Mouse (Mus musculus) frontal cortex, postnatal 25 days (tissue): ENCODE data around the gene Sh3d21.

ENCODE experiments used
- DNase-seq, 2 experiments: peaks; one replicate each; pipeline ENCODE4 v3.0.0; 2022; ENCODE audit warnings: low spot score in 2 of 2

Gene Sh3d21

DNA sequence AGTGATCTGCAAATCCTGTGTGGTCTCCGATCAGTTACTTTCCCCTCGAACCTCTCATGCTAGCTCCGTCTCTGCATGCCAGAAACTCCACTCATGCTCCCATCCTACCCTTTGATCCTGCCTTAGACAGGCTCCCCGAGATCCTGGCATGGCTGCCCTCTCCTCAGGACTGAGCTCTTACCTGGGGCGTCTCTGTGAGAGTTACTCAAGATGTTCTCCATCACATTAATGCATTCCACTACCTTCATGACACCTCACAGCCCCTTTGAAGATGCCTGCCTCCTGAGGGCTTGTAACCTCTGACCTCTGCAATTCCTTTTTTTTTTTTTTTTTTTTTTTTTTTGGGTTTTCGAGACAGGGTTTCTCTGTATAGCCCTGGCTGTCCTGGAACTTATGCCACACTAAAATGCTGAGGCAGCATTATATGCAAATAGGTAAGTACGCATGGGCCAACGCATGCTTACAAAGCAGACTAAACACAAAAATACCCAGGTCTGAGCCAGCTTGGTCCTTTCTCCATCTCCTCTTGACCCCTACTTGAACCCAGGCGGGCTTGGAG, 16.2 kb downstream of the Sh3d21 start:
- DNase-seq, result no peak

DNA sequence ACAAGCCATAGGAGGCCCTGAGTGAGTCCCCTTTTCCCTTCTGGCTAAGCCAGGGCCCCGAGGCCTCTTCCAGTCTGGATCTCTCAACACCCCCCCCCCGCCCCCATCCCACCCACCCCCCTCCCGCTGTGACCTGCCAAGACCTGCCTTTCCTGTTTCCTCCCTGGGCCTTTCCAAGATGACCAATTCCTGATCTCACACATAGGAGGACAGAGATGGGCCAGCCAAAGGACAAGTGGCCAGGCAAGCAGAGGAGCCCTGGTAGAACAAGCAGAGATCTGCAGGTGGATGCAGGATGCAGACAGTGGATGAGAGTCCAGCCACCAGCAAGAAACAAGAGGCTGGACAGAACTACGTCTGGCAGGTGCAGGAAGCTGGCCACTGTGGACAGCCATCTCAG, 17.9 kb downstream of the Sh3d21 start:
- DNase-seq, result no peak

DNA sequence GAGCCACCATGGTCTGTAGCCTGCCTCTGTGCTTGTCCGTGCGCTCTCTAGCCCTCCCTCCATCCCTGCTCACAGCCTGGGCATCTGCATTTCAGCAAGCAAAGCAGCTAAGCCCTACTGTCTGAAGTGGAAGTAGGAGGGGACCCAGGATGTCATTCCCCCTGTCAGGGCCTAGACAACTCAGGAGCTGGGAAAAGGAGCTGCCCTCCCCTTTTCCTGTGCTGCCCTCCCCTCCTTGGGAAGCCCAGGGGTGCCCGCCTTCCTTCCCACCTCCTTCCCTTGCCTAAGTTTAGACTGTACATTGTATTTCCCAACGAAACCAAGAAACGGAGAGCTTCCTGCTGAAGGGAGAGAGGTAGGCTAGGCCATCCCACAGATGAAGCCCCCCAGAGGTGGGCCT, 22.3 kb downstream of the Sh3d21 start:
- DNase-seq, result no peak

DNA sequence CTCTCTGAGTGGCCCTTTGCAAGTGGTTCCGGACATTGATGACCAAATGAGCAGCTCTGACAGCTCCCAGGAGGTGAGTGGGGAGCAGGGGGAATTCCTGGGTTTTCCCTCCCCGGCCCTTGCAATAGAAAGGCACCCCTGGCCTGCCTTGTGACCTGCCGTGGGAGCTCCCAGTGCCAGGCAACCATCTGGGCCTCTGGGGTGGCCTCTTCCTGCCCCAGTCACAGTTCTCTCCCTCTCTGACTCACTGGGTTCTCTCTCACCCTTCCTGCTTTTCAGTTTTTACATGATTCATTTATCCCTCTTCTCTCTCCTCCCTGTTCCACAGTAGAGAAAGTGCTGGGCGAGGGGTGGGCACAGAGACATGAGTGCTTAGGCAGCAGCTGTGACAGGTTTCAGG, 25.5 kb downstream of the Sh3d21 start:
- DNase-seq, result no peak

DNA sequence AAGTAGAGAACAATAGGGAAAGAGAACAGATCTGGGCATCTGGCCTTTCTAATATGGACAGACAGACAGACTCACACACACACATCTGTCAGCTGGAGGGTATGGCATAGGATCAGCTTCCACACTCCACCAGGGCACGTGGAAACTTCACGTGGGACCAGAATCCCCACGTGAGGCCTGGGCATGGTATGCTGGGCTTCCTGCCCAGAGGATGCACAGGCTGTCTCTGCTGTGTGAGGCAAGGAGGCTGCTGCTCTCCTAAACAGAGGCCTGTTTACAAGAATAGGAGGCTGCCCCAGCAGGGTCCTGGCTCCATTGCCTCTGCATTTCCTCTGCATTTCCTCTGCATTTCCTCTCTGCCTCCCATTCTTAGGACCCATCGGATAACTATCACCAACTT, 28.7 kb downstream of the Sh3d21 start:
- DNase-seq, result no peak

DNA sequence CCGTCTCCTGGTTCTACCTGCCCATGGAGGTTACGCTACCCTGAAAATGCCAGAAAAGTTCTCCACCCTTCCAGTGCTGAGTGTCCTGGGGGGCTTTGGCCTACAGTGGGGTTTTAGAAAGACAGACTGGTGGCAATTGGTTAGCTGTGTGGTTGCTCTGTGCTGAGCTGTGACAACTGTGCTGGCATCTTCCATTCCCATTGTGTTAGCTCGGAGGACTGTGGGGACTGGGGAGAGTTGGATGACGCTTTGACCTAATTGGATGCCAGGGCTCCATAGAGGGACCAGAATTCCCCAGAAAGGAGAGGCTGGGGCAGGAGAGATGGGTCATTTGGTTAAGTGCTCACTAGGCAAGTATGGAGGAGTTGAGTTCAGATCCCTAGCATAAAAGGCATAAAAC, 29.1 kb downstream of the Sh3d21 start:
- no peak for DNase-seq

DNA sequence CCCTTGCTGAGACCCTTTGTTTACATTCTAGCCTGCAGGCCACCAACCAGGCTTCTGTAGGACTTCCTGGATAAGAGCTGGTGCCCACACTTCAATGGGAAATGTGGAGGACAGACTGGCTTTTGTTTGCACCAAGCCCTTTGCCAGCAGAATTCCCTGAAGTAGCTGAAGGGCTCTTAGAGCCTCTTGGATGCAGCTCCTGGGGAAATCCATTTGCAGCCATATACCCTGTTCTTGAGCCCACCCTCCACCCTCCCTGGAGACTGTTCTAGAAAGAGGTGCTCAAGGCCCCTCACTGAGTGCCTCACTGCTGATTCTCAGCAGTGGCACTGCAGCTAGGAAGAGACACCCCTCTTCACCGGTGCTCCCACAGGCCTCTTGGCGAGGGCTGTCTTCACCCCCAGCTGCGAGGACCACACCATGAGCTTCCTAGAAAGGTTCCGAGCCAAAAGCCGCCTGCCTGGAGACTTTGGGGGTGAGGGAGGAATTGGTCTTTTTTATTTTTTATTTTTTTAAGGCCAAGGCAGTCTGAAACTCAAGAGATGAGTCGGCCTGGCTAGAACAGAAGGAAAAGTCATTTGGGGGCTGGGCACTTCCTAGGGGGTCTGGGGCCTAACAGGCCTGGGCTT, 30.5 kb downstream of the Sh3d21 start:
- no peak for DNase-seq

DNA sequence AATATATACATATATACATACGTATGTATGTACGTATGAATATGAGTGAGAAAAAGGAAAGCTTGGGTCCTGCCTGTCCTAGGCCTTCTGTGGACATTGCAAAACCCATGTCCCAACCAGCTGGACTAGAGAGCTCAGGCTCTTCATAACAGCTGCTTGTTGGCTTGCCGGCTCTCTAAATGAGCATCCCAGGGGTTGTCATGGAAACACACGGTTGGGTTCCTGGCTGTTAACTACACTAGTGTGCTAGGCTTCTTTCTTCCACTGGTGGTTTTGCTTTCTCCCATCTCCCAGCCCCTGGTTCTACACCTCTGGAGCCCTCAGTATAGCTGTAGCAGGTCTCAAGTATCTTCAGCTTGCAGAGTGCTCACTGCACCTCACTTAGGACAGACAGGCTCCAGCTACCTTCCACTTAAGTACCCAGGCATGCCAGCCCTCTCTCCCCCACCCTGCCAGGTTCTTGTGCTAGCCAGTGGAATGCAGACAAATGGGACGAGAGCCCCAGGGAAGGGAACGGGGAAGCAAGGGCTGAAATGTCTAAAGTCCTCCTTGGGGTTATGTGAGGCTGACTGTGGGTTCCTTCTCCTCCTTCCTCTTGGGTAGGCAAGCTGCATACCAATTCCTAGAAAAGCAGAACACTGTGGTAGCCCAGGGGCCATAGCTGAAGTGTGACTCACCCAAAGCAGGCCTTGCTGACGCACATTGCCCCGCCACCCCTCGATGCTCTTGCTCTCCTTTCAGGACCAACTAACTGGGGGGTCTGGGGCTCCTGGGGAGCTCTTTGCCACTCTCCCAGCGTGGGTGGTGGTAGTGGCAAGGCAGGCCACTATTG, 31.8 kb downstream of the Sh3d21 start:
- no peak for DNase-seq

DNA sequence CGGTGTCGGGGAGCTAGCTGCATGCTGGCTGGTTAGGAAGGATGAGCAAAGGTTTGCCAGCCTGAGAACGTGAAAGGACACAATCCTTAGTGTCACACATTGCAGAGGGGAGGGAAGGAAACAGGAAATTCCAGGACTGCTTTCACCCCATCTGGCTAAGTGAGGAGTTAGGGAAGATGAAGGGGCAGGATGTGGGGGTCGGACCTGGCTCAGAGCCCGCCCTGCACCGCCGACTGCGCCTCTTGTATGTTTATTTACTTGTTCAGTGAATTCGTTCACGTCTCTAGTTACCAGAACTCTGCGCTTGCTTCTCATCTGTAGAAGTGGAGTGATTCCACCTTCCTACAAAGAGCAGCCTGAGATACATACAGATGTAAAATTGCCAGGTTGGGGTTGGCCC, 32.8 kb downstream of the Sh3d21 start:
- no peak for DNase-seq

DNA sequence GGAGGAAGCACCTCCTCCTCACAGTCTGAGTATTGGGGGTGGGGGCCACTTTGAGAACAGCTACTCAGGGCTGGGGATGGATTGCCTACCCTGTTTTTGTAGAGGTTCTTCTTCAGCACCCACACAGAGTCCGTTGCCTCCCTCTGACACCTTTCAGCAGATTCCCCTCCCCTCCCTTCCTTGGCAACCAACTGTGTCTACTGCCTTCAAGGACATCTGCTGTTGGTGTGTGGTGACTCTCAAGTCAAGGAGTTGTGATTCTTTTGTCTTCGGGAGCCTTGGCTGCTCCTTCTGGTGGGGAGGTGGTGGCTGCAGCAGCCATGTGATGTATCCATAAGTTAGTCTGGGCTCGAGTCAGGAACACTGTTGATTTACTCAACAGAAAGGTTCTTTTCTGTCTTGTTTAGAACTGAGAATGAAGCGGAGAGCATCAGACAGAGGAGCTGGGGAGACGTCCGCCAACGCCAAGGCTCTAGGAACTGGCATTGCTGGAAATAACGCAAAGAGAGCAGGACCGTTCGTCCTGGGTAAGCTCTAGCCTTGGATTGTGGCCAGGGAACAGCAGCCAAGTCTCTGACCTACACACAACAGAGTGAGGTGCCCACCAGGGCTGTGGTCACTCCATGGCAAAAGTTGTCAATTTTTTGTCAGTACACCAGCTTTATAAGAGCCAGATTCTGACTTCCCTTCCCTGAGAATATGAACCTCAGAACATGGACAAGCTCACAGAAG, 39.8 kb downstream of the Sh3d21 start:
- DNase-seq, result no peak

DNA sequence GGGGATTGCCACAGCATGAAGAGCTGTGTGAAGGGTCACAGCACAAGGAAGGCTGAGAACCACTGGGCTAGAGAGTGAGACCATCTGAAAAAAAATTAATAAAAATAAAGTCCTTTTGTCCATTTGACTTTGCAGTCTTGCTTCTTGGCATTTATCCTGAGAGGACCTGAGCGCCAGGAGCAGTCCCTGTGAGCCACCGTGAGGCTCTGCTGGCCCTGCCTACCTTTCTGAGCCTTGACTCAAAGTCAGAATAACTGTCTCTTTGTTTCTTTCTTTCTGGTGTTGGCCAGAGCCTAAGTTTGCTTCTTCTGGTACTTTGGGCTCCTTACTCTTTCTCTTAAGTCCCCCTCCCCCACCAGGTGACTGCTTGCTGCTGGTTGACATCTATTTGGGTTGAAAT, 42.8 kb downstream of the Sh3d21 start:
- DNase-seq, result no peak

DNA sequence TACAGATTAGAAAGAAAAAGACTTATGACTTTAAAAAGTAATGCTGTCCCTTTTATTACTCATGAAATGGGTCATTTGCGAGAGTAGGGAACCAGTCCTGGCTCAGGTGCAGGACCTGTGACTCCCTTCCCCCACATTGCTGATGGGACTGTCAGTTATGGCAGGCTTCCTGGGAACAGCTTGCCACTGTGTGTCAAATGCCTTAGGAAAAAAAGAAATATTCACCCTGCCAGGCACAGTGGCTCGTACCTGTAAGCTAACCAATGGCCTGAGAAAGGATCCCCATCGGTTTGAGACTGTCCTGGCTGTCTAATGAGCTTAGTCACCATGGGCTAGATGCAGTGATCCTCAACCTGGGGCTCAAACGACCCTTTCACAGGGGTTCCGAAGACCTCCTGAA, 43.2 kb downstream of the Sh3d21 start:
- DNase-seq, result no peak

DNA sequence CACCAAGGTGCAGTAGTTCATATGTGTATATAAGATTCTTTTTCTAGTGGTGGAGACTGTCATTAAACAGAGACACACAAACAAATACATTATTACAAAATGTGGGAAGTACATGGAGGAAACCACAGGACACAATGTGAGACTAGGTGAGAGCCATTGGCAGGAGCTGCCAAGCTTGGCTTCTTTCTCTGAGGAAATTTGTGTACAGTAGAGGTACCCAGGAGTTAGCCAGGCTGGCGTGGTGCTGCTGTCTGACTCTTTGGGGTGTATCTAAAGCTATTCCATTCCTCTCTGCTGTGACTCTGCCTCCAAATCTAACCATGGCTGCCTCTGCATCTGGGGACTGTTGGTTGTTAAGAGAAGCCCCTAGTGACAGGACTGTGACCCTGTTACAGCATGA, 44.2 kb downstream of the Sh3d21 start:
- DNase-seq, result no peak

DNA sequence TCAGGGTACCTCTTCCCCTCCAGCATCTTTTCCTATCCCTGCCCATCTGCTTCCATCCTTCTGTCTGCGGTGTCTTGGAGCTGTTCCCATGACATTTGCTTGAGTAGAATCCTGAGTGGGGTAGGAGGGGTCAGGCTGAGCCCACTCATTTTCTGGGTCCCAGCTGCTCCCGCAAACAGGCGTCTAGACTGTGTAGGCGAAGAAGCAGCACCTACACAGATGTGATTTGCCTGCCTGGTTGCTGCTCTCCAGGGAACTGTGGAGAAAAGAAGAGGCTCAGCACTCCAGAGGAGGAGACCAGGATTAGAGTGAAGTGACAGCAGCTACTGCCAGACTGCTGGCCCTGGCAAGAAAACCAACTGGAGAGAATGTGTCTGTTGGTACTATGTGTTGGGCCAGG, 44.6 kb downstream of the Sh3d21 start:
- DNase-seq, result no peak

DNA sequence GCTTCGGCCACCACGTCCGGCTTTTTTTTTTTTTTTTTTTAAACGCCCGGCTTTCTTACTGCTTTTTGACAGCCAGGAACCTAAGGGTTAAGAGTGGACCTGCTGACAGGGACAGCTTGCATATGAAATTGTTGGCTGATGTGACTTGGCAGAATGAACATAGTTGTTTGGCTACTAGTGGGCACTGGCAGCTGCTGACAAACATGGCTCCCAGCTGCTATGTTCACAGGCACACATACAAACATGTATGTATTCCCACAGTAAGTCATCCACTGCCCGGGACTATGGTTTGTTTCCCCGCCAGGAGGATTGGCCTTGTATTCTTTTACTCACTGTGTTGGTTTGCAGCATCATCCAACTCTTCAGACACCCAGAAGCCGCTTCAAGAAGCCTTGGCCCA, 46.2 kb downstream of the Sh3d21 start:
- no peak for DNase-seq

DNA sequence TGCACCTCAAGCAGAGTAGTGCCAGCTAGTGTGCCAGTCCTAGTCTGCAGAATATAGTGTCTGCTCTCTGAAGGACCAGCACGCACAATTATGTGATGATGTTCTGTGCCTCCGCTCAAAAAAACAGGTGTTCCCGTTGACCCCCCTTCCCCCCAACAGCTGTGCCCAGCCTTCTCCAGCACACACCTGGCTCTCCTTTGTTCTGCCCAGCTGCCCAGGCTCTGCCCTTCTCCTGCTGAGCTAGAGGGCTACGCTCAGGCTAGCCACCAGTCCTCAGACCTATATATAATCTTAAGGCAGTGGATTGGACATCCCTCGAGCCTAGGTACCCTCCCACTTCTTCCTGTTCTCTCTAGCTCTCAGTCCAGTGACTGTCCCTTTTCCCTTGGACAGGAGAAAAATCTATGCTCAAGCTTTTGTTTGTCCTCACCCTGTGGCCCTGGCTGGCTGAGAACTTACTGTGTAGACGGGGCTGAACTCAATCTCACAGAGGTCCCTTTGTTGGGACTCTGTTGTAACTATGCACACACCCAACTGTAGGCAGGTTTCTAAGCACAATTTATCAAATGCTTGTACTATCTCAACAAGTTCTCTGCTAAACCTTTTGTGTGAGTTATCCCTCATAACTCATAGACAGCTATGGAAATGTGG, 47.3 kb downstream of the Sh3d21 start:
- no peak for DNase-seq

DNA sequence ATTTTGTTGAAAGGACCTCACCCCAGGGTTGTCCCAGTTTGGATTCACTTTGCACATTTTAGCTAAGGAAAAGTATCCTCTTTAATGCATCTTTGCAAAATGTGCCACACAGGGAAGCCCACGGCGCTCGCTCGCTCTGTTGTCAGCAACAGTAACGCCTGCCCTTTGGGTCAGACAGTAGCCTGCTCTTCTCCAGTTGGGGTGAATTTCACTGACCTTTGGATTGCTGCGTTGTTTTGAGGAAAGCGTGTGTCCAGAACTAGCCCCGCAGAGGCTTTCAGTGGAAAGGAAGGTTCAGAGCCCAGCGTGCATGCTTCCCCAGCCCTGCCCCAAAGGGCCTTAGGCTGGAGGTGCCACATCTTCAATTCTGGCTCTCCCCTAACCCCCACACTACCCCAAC, 47.9 kb downstream of the Sh3d21 start:
- DNase-seq, result no peak

DNA sequence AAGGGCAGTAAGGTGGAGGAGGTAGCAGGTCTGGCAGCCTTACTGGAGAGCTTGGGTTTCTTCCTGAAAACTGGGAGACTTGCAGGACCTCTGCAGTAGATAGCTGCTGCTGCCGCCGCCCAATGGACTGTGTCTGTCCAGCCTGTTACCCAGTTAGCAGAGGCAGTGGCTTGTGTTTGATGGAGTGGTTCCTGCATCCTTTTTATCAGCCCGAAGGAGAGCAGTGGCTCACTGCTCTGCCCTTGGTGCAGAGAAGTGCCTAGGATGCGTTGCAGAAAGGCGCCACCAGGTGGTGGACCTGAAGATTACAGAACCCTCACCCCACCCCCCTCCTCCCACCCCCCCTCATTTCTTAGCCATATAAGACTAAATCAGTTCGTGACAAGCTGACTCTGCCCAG, 49.3 kb downstream of the Sh3d21 start:
- DNase-seq, result no peak

DNA sequence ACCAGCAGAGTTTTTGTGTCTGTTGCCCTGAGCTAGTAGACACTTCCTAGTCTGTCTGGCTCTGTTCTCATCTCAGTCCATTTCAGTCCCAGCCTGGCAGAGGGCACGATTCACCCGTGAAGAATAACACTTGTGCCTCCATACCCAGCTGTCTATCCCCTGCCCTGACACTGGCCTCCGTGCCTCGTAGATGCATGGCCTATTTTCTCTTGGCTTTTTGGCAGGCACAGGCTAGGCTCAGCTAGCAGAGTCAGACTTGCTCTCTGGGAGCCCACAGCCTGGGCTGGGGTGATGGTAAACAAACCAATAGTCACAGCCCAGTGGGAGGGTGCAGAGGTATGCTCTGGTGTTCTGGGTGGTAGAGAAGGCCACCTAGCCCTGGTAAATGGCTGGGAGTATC, 50.0 kb downstream of the Sh3d21 start:
- DNase-seq, result no peak

DNA sequence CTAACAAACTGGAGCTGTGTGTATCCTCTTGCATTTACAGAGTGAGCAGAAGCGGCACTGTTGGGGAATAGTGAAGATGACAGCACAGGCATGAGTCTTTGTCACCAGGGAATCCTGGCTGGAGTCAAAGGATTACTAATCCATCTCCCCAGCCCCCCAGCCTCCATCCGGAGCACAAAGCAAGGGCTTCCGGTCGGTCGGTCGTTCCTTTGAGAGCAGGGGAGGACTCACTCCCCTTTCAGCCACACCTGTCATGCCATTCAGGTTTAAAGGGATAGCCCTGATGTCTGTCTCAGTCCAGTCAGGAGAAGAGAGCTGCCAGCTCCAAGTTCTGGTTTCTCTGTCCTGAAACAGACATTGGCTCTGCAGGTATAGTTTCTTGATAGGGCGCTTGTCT, 52.1 kb downstream of the Sh3d21 start:
- DNase-seq, result no peak

DNA sequence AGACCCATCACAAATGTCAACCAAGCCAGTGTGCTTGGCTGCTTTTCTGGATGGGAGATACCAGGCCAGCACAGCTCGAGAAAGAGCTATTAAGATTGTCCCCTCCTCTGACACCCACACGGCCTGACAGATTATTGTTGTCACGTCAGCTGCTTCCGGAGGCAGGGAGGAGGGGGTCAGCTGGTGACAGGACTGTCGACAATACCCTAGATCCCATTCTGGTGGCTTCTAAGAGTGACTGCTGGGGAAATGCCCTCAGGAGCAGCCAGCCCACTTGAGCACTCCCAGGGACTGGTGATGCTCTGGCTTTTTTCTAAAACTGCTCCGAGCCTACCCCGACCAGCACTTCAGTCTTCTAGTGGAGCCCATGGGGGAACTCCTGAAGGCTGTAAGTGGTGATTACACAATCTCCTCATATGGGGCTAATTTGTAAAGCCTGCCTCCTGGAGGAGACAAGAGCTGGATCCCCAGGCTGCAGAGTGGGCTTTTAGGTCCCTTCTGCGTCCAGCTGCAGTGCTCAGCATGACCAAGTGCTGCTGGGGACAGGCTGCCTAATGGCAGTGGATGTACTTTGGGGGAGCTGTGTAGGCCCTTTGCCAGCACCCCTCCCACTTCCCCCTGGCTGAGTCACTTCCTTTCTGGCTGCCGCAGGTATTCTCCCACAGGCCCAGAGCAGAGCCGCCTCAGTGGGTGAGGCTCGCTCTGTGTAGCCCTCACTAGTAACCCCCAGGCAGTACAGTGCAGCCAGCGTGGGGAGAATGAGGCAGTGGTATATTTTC, 52.7 kb downstream of the Sh3d21 start:
- peak; percentile 56 to 70 for DNase-seq
